Mouse (Mus musculus): ENCODE results near the gene Chst3. TPM values are rescaled to one million over a fixed set of nuclear protein-coding genes. Genes with fewer than 3 reads are reported as not detected.
"Not testable (repeated sequence)": the region's sequence is repeated elsewhere in the genome, so short reads cannot be mapped to it uniquely, and the experiment has no call there.

The Chst3 gene
- total RNA-seq, 2 experiments from 2014 or later: 1.0 to 1.1 TPM

GRCm38 (mm10) chr10:60168306-60168705 lies 50.8 kb downstream of the Chst3 start:
- intact Hi-C loops (cut with DNase I): no loop called here

DNA sequence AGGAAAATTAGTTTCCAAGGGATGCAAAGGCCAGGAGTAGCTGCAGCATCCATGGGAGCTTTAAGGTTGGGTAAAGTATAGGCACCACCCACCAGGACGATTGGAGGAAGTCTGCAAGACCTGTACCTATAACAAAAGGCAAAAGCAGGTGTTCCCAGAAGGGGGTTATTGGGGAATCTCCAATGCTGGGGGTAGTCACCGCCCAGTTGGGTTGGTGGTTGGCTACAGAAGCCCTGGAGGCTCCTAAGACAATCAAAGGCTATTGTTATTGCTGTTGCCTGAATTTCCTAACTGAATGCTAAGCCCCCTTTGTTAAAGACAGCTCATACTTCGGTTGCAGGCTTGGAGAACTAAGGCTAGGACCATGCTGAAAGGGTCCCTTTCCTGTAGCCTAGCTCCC lies 53.0 kb downstream of the Chst3 start:
- intact Hi-C loops (cut with DNase I): no loop called here
- DNase-seq: no peak

More at GRCm38 (mm10) chr10:60168306-60168705, 50.8 kb downstream of the Chst3 start:
- DNase-seq: no peak

DNA sequence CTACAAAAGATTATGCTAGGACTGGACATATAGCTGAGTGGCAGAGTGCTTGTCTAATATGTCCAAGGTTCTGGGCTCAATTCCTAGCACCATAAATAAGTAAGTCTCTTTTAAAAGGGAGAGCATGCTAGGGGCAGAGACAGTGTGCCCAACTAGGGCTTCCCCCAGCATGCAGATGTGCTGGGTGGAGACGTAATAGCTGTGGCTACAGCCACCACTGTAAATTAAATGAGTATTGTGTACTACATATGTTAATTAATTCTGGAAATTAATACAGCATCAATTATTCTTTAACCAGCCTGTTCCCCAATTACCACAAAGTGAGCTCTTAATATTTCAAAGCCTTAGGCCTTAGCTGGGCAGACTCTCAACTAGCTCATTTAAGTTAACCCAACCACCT lies 54.2 kb downstream of the Chst3 start:
- intact Hi-C loops (cut with DNase I): no loop called here
- no peak for DNase-seq

DNA sequence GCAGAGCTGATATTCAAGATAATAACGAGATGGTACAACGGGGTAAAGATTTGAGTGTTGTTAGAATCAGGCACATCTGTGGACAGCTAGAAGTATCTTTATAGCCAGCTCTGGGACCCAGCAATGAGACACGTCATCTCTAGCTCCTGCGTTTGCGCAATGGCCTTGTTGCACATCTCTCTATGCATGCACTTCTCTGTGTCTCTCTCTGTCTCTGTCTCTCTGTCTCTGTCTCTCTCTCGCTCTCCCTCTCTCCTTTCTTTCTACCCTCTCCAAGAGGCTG lies 56.1 kb downstream of the Chst3 start:
- intact Hi-C loops (cut with DNase I): no loop called here
- DNase-seq: no peak

GRCm38 (mm10) chr10:60162184-60162972 lies 56.7 kb downstream of the Chst3 start:
- intact Hi-C loops (cut with DNase I); DNase-seq: not testable (repeated sequence)

GRCm38 (mm10) chr10:60161397-60161796 lies 57.7 kb downstream of the Chst3 start:
- DNase-seq; intact Hi-C loops (cut with DNase I): not testable (repeated sequence)

DNA sequence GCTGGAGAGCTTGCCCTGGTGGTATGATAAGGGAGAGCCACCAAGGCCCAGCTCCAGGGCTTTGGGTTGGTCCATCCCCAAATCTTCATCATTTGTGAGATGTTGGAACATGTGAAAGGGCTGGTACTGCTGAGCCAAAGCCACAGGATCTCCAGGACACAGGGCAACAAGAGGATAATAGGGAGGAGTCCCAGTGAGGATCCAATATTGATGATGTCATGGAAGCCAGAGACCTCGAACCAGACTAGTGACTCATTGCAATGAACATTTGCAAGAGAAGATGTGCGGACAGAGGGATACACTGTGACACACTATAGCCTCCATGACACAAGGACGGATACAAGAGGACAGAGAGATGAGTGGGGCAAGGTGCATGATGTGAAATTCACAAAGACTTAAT lies 60.9 kb downstream of the Chst3 start:
- no peak for DNase-seq
- intact Hi-C loops (cut with DNase I): no loop called here

GRCm38 (mm10) chr10:60156016-60156415 lies 63.0 kb downstream of the Chst3 start:
- DNase-seq: no peak
- intact Hi-C loops (cut with DNase I): no loop called here

GRCm38 (mm10) chr10:60151107-60151663 lies 67.9 kb downstream of the Chst3 start:
- no peak for DNase-seq
- intact Hi-C loops (cut with DNase I): no loop called here

- intact Hi-C loops (cut with DNase I): loop anchor here (1.0 kb wide), 3 partner anchors 43 to 97 kb away; no protein-coding TSS in a partner anchor
- DNase-seq: peak; percentile 79 to 86
Measured at GRCm38 (mm10) chr10:60148087-60148486, 71.0 kb downstream of the Chst3 start.

GRCm38 (mm10) chr10:60147510-60148047 lies 71.5 kb downstream of the Chst3 start:
- intact Hi-C loops (cut with DNase I): loop anchor here (1.0 to 2.0 kb wide), 4 partner anchors 44 to 255 kb away; no protein-coding TSS in a partner anchor
- DNase-seq: not testable (repeated sequence)

- intact Hi-C loops (cut with DNase I): no loop called here
- no peak for DNase-seq
Measured at GRCm38 (mm10) chr10:60141656-60142160, 77.4 kb downstream of the Chst3 start.

DNA sequence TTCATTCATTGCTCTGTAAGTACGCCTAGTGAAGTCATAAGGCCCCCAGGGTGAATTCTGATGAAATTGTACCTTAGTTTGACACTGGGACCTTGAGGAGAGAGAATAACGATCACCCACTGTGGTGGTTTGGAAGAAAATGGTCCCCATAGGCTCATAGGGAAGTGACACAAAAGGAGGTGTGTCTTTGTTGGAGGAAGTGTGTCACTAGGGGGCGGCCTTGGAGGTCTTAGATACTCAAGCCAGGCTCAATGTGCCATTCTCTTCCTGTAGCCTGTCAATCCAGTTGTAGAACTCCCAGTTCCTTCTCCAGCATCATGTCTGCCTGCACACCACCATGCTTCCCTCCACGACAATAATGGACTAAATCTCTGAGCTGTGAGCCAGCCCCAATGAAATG lies 78.3 kb downstream of the Chst3 start:
- intact Hi-C loops (cut with DNase I): no loop called here

DNA sequence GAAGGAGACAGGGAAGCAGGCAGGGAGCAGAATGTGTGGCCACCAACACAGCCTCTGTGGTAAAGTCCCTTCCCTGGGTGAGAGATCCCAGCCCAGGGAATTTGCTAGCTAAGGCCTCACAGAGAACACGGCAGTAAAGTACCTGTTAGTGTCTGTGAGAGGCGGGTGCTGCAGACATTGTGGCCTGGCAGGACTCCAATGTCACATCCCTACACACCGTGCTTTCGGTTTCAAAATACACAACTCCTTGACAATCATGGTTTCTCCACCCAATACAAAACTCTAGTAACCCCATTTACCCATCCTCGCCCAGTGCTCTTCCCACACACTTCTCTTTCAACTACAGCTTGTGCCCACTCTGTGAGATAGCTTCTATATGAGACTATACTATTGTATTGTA lies 80.4 kb downstream of the Chst3 start:
- no peak for DNase-seq
- intact Hi-C loops (cut with DNase I): no loop called here

More for the DNA sequence above, 78.3 kb downstream of the Chst3 start:
- no peak for DNase-seq

DNA sequence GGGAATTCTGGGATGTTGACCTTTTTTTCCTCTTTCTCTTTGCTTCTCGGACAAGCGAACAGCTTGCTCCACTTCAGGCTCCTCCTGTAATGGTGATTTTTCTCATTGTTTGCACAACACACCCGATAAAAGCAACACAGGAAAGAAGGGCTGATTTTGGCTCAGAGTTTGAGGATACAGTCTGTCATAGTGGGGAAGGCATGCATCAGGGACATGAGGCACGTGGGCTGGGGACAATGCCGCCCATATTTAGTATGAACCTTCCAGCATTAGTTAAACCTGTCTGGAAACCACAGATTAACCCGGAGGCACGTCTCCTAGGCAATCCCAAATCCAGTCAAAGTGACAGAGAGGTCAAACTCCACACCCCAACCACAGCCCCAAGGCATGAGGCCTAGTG lies 82.1 kb downstream of the Chst3 start:
- intact Hi-C loops (cut with DNase I): no loop called here
- no peak for DNase-seq

DNA sequence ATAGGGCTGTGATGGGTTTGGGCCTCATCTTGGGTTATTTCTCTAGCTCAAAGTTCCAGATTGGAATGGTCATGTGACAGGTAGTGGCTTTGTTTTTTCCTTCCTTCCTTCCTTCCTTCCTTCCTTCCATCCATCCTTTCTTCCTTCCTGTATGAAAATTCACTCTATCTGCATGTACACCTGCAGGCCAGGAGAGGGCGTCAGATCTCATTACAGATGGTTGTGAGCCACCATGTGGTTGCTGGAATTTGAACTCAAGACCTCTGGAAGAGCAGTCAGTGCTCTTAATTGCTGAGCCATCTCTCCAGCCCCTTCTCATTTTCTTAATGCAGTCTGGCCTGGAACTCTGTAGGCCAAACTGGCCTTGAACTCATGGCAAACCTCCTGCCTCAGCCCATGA lies 83.0 kb downstream of the Chst3 start:
- DNase-seq; intact Hi-C loops (cut with DNase I): not testable (repeated sequence)

- no peak for DNase-seq
- intact Hi-C loops (cut with DNase I): no loop called here
Measured at GRCm38 (mm10) chr10:60134201-60134600, 84.9 kb downstream of the Chst3 start.

GRCm38 (mm10) chr10:60133501-60133900 lies 85.6 kb downstream of the Chst3 start:
- no peak for DNase-seq
- intact Hi-C loops (cut with DNase I): no loop called here

Measured in heart, postnatal 36 days (tissue).